Mouse (Mus musculus) stomach, postnatal 0 days (tissue): Measurements from ENCODE around the gene Nos1. TPM values are rescaled to one million over a fixed set of nuclear protein-coding genes. Genes with fewer than 3 reads are reported as not detected.

Experiments
- ATAC-seq: fragments of 200-750 bp; cut with Nextera tagmentation; 2 replicates; pipeline ENCODE4 v1.8.0; 2017; ENCODE audit not compliant: low FRiP score, low TSS enrichment
- DNase-seq: peaks from one replicate; pipeline ENCODE4 v3.0.0-alpha.2; 2016; ENCODE audit warnings: low spot score
- H3K27ac ChIP-seq: fragments of 300-500 bp; sonication (generic); replicated peaks from 2 replicates; pipeline ENCODE4 v1.5.1; 2014; ENCODE audit warnings: mild to moderate bottlenecking, control low read depth
- H3K27me3 ChIP-seq: fragments of 300-500 bp; sonication (generic); 2 replicates; pipeline ENCODE4 v1.6.1; 2014; ENCODE audit warnings: low read length; ENCODE audit not compliant: control insufficient read depth, insufficient read depth
- H3K36me3 ChIP-seq: fragments of 300-500 bp; sonication (generic); 2 replicates; pipeline ENCODE4 v1.6.1; 2014; ENCODE audit warnings: low read length, mixed read lengths; ENCODE audit not compliant: control insufficient read depth, insufficient read depth
- H3K4me1 ChIP-seq: fragments of 300-500 bp; sonication (generic); replicated peaks from 2 replicates; pipeline ENCODE4 v1.6.1; 2014; ENCODE audit warnings: antibody characterized with exemption; ENCODE audit not compliant: control insufficient read depth, insufficient read depth
- H3K4me2 ChIP-seq: fragments of 300-500 bp; sonication (generic); replicated peaks from 2 replicates; pipeline ENCODE4 v1.6.1; 2014; ENCODE audit warnings: low read depth, mild to moderate bottlenecking, control low read depth, moderate library complexity
- H3K4me3 ChIP-seq: fragments of 300-500 bp; sonication (generic); 2 replicates; pipeline ENCODE4 v1.5.1; 2014; ENCODE audit warnings: low read depth, low read length, control low read depth
- H3K9ac ChIP-seq: fragments of 300-500 bp; sonication (generic); 2 replicates; pipeline ENCODE4 v1.6.1; 2014; ENCODE audit warnings: mild to moderate bottlenecking, low read length, control low read depth, mixed read lengths
- H3K9me3 ChIP-seq: fragments of 300-500 bp; sonication (generic); 2 replicates; pipeline ENCODE4 v1.6.1; 2016; ENCODE audit warnings: low read length; ENCODE audit not compliant: control insufficient read depth
- CTCF ChIP-seq: IDR thresholded peaks from 2 replicates; pipeline ENCODE4 v1.5.1; 2016; ENCODE audit warnings: antibody characterized with exemption, low read depth, mild to moderate bottlenecking, moderate library complexity
- EP300 ChIP-seq: optimal IDR thresholded peaks from 2 replicates; pipeline ENCODE3; 2016; ENCODE audit warnings: antibody characterized with exemption
- WGBS: fragments of 180-500 bp; shearing (Covaris S2); extraction: QIAGEN DNeasy Blood & Tissue Kit; methylation state at CpG from one replicate; pipeline ENCODE4 v1.1.7; 2014; 5-methylcytosine and 5-hydroxymethylcytosine counted together
- polyA plus RNA-seq: library from polyadenylated mRNA; unstranded; fragments of >200 nt; fragmentation: Nextera tagmentation; extraction: Ambion mirVana; gene quantifications from 2 replicates; pipeline ENCODE4 v1.2.1, GENCODE M21; 2015

The Nos1 gene
- polyA plus RNA-seq, 1 experiment from 2014 or later = 1.2 TPM

- no peak for ATAC-seq
- no peak for DNase-seq
- Histone ChIP-seq H3K27ac (no peak overlapping the region), H3K27me3 (no peaks in the 10 kb centered on the region), H3K4me1 (no peaks in the 10 kb centered on the region), H3K4me2 (no peak overlapping the region), H3K36me3 (no peaks in the 10 kb centered on the region), H3K9ac (no peak overlapping the region), H3K4me3 (no peak overlapping the region), H3K9me3 (no peaks in the 10 kb centered on the region)
- 72% methylated on average over 5 of the region's 5 CpGs for WGBS
- peak; percentile 60 for TF ChIP-seq CTCF
- no peak for TF ChIP-seq EP300
Measured at GRCm38 (mm10) chr5:117824486-117824885, 43.7 kb downstream of the Nos1 start.

GRCm38 (mm10) chr5:117825336-117825735 is 44.5 kb downstream of the Nos1 start:
- WGBS = 74% methylated on average over 11 of the region's 11 CpGs
- DNase-seq = no peak
- ATAC-seq = no peak

DNA sequence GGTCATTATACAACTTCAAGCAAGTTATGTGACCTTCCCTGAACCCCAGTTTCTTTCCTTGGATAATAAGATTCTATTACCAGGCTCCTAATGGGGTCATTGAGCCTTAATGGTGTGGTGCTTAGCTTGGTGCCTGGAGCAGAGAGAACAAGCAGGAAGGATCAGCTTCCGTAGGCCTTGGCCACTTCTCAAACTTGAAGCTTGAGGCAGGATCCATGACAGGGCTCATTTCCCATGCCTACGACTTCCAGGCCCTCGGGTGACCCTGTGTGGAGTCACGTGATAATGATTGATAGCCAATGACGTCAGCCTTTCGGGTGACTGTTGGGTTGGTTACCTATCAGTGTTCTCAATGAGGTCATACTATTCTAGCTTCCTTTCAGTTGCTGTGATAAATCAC is 46.5 kb downstream of the Nos1 start:
- Histone ChIP-seq H3K9ac (no peak overlapping the region), H3K4me3 (no peak overlapping the region), H3K36me3 (no peaks in the 10 kb centered on the region), H3K27me3 (no peaks in the 10 kb centered on the region), H3K27ac (no peak overlapping the region), H3K9me3 (no peaks in the 10 kb centered on the region), H3K4me2 (no peak overlapping the region), H3K4me1 (no peaks in the 10 kb centered on the region)
- no peak for ATAC-seq
- 54% methylated on average over 6 of the region's 6 CpGs for WGBS
- TF ChIP-seq EP300 = no peak
- DNase-seq = no peak

More at GRCm38 (mm10) chr5:117825336-117825735, 44.5 kb downstream of the Nos1 start:
- H3K9me3 ChIP-seq = no peaks in the 10 kb centered on the region
- H3K4me1 ChIP-seq = no peaks in the 10 kb centered on the region
- no peaks in the 10 kb centered on the region for H3K27me3 ChIP-seq
- H3K4me3 ChIP-seq = no peak overlapping the region
- no peak overlapping the region for H3K9ac ChIP-seq
- no peak for TF ChIP-seq CTCF
- no peak for TF ChIP-seq EP300
- no peaks in the 10 kb centered on the region for H3K36me3 ChIP-seq
- H3K4me2 ChIP-seq = no peak overlapping the region
- no peak overlapping the region for H3K27ac ChIP-seq

- H3K4me1 ChIP-seq = no peaks in the 10 kb centered on the region
- TF ChIP-seq EP300 (no peak), CTCF (peak; percentile 93)
- H3K4me3 ChIP-seq = no peak overlapping the region
- H3K9me3 ChIP-seq = no peaks in the 10 kb centered on the region
- H3K27ac ChIP-seq = no peak overlapping the region
- no peaks in the 10 kb centered on the region; the same call in 1 of the 2 replicates for H3K27me3 ChIP-seq
- DNase-seq = peak; percentile 77
- no peak overlapping the region for H3K9ac ChIP-seq
- no peak for ATAC-seq
- no peak overlapping the region for H3K4me2 ChIP-seq
- 7% methylated on average over 5 of the region's 5 CpGs for WGBS
- no peaks in the 10 kb centered on the region for H3K36me3 ChIP-seq
Measured at GRCm38 (mm10) chr5:117836930-117837329, 56.1 kb downstream of the Nos1 start.

GRCm38 (mm10) chr5:117837731-117838130 is 56.9 kb downstream of the Nos1 start:
- WGBS = 22% methylated on average over 9 of the region's 9 CpGs
- Histone ChIP-seq H3K36me3 (no peaks in the 10 kb centered on the region), H3K4me2 (no peak overlapping the region), H3K4me3 (no peak overlapping the region), H3K27ac (no peak overlapping the region), H3K4me1 (no peaks in the 10 kb centered on the region), H3K27me3 (no peaks in the 10 kb centered on the region; the same call in 1 of the 2 replicates), H3K9ac (no peak overlapping the region), H3K9me3 (no peaks in the 10 kb centered on the region)
- TF ChIP-seq CTCF = no peak
- ATAC-seq = no peak
- DNase-seq = no peak

- Histone ChIP-seq H3K4me2 (no peak overlapping the region), H3K4me1 (no peaks in the 10 kb centered on the region), H3K9ac (no peak overlapping the region), H3K27ac (no peak overlapping the region), H3K4me3 (no peak overlapping the region), H3K36me3 (no peaks in the 10 kb centered on the region), H3K27me3 (no peaks in the 10 kb centered on the region; the same call in 1 of the 2 replicates), H3K9me3 (no peaks in the 10 kb centered on the region)
- TF ChIP-seq EP300 (no peak), CTCF (no peak)
- ATAC-seq (no peak), DNase-seq (no peak)
- WGBS = 62% methylated on average over 7 of the region's 7 CpGs
Measured at GRCm38 (mm10) chr5:117839501-117839900, 58.7 kb downstream of the Nos1 start.
